Mouse (Mus musculus): ENCODE data around the gene Socs2. TPM values are rescaled to one million over a fixed set of nuclear protein-coding genes. Genes with fewer than 3 reads are reported as not detected.

Socs2 gene
- polyA plus RNA-seq, 1 experiment from 2014 or later: 124 TPM

Other genes starting within 250 kb of the Socs2 start
- gene Cradd, start 93.0 kb downstream of the Socs2 start, polyA plus RNA-seq (2015; fragmentation: Nextera tagmentation; extraction: Ambion mirVana): 12.7 and 12.9 TPM in 2 replicates
- gene Mrpl42, start 84.8 kb upstream of the Socs2 start, polyA plus RNA-seq (2015; fragmentation: Nextera tagmentation; extraction: Ambion mirVana): 304 and 322 TPM in 2 replicates
- 390 and 414 TPM in 2 replicates for gene Ube2n, start 98.0 kb upstream of the Socs2 start, polyA plus RNA-seq (2015; fragmentation: Nextera tagmentation; extraction: Ambion mirVana)
- 64.3 and 65.2 TPM in 2 replicates for gene Nudt4, start 147.0 kb upstream of the Socs2 start, polyA plus RNA-seq (2015; fragmentation: Nextera tagmentation; extraction: Ambion mirVana)

Measured in lung, embryonic 15.5 days (tissue).